Mouse (Mus musculus) hindbrain, embryonic 16.5 days (tissue): ENCODE data around the gene Fign. TPM values are rescaled to one million over a fixed set of nuclear protein-coding genes. Genes with fewer than 3 reads are reported as not detected.
A peak's percentile ranks its signal among the peaks of the same experiment; 100 is the strongest.

Experiments
- ATAC-seq: fragments of 200-750 bp; cut with Nextera tagmentation; 2 replicates; pipeline ENCODE4 v1.8.0; 2017; ENCODE audit warnings: moderate TSS enrichment, moderate library complexity
- H3K27ac ChIP-seq: fragments of 300-500 bp; sonication (generic); 2 replicates; pipeline ENCODE4 v1.5.1; 2014; ENCODE audit warnings: low read depth, mild to moderate bottlenecking, control low read depth, low read length, moderate library complexity
- H3K27me3 ChIP-seq: fragments of 300-500 bp; sonication (generic); replicated peaks from 2 replicates; pipeline ENCODE4 v1.6.1; 2014; ENCODE audit warnings: low read length; ENCODE audit not compliant: control insufficient read depth, insufficient read depth
- H3K36me3 ChIP-seq: fragments of 300-500 bp; sonication (generic); 2 replicates; pipeline ENCODE4 v1.6.1; 2014; ENCODE audit warnings: mild to moderate bottlenecking, low read length, moderate library complexity, mixed read lengths; ENCODE audit not compliant: control insufficient read depth, insufficient read depth
- H3K4me1 ChIP-seq: fragments of 300-500 bp; sonication (generic); 2 replicates; pipeline ENCODE4 v1.6.1; 2014; ENCODE audit warnings: low read depth, low read length; ENCODE audit not compliant: control insufficient read depth, insufficient read depth
- H3K4me2 ChIP-seq: fragments of 300-500 bp; sonication (generic); 2 replicates; pipeline ENCODE4 v1.6.1; 2014; ENCODE audit warnings: mild to moderate bottlenecking, low read length, control low read depth, moderate library complexity
- H3K4me3 ChIP-seq: fragments of 300-500 bp; sonication (generic); 2 replicates; pipeline ENCODE4 v1.5.1; 2014; ENCODE audit warnings: mild to moderate bottlenecking, low read length, control low read depth, moderate library complexity
- H3K9ac ChIP-seq: fragments of 300-500 bp; sonication (generic); 2 replicates; pipeline ENCODE4 v1.6.1; 2014; ENCODE audit warnings: low read depth, mild to moderate bottlenecking, control low read depth, low read length, moderate library complexity
- H3K9me3 ChIP-seq: fragments of 300-500 bp; sonication (generic); 2 replicates; pipeline ENCODE4 v1.6.1; 2014; ENCODE audit warnings: mild to moderate bottlenecking, low read length, moderate library complexity; ENCODE audit not compliant: control insufficient read depth
- WGBS: fragments of 180-500 bp; shearing (Covaris S2); extraction: QIAGEN DNeasy Blood & Tissue Kit; methylation state at CpG from one replicate; pipeline ENCODE4 v1.1.7; 2014; 5-methylcytosine and 5-hydroxymethylcytosine counted together
- polyA plus RNA-seq: library from polyadenylated mRNA; unstranded; fragments of >200 nt; fragmentation: Nextera tagmentation; extraction: Ambion mirVana; gene quantifications from 2 replicates; pipeline ENCODE4 v1.2.1, GENCODE M21; 2015

The Fign gene
- polyA plus RNA-seq = 8.4 and 11.8 TPM in 2 replicates

DNA sequence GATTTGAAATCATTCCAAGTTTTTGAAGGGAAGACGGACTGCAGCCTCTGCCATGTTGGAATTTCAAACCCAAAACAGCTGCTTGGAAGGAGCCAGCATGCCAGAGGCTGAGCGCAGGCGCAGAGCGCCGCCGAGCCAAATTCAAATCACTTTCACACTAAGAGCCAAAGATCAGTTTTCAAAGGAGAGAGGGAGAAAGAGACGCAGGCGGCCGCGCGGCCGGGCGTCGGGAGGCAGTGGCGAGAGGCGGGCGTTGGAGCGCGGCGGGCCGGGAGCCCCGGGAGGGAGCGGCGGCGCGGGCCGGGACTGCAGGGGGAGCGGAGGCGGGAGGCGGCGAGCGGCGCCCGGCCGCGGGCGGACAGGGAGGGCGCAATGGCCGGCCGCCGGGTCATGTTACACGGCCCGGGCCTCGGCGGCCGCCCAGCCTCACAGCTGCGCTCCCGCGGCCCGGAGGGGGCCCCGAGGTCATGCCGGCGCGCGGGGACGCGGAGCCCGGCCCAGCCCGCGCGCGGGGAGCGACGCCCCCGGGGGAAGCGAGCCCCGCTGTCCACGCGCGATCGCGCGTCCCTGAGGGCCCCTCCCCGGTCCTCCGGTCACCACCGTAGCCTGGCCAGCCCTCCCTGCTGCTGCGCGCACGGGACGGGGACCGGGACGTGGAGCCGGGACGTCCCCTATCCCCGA, at the start of gene Fign:
TSS of gene Fign (minus strand) at position 102 of the 681 bp plus-strand sequence.
- H3K9me3 ChIP-seq = no peaks in the 10 kb centered on the region
- 0 out of 2 replicates have a peak, but pooled peaks cover 2% of the 10 kb centered on the region for H3K4me1 ChIP-seq
- H3K27me3 ChIP-seq = no peaks in the 10 kb centered on the region
- H3K4me2 ChIP-seq = peak within 1 kb of the TSS; percentile 70
- no peaks in the 10 kb centered on the region for H3K36me3 ChIP-seq
- peak within 1 kb of the TSS; percentile 91 for H3K27ac ChIP-seq
- peak within 1 kb of the TSS; percentile 80 for H3K4me3 ChIP-seq
- WGBS = under 1% methylated on average over 59 of the region's 85 CpGs
- peak; percentile 84 for ATAC-seq
- H3K9ac ChIP-seq = peak within 1 kb of the TSS; percentile 84

DNA sequence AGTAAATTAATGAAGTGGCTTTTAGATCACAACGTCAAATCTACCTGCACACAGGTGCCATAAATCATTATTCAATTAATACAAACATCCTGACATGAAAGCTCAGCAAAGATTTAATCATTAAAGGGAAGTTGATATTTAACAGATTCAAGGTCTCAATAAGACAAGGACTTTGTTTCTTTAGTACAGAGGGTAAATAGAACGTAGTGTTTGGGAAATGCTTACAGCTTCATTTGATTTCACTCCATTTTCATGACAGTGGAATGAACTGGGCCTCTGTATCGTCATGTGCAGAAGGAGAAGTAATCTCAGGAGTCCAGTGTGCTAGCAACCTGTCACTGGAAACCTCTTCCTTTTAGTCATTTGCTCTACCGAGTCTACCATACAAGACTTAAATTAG, 35.8 kb upstream of the Fign start:
- Histone ChIP-seq H3K4me3 (no peak overlapping the region), H3K4me2 (no peak overlapping the region), H3K27me3 (no peaks in the 10 kb centered on the region), H3K27ac (no peak overlapping the region), H3K36me3 (no peaks in the 10 kb centered on the region), H3K9ac (no peak overlapping the region), H3K4me1 (no peaks in the 10 kb centered on the region), H3K9me3 (no peaks in the 10 kb centered on the region)
- WGBS = 75% methylated on average over 4 of the region's 4 CpGs
- no peak for ATAC-seq

GRCm38 (mm10) chr2:64120495-64120894, 22.7 kb upstream of the Fign start:
- Histone ChIP-seq H3K27ac (no peak overlapping the region), H3K4me3 (no peak overlapping the region), H3K9ac (no peak overlapping the region), H3K27me3 (no peaks in the 10 kb centered on the region), H3K36me3 (no peaks in the 10 kb centered on the region), H3K9me3 (no peaks in the 10 kb centered on the region), H3K4me1 (no peaks in the 10 kb centered on the region), H3K4me2 (no peak overlapping the region)
- no peak for ATAC-seq
- 87% methylated on average over 5 of the region's 5 CpGs for WGBS

DNA sequence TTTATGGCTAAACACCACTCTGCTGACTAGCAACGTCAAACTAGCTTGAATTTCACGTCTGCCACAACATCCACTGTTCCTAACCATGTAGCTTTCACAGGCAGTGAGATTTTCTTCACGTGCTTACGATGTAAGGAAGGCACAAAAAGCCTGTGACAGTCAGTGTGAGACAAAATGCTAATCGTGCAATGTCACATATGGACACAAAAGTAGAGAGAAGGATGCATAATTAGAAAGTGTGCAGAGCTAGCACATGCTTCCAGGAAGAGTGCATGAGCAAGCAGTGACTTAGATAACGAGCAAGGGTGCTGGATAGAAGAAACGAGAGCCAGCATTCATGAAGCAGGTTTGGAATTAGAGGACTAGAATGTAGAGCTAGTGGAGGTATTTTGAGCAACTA, 18.8 kb upstream of the Fign start:
- Histone ChIP-seq H3K27me3 (no peaks in the 10 kb centered on the region), H3K9me3 (no peaks in the 10 kb centered on the region), H3K4me2 (no peak overlapping the region), H3K9ac (no peak overlapping the region), H3K4me1 (no peaks in the 10 kb centered on the region), H3K4me3 (no peak overlapping the region), H3K36me3 (no peaks in the 10 kb centered on the region), H3K27ac (no peak overlapping the region)
- 69% methylated on average over 7 of the region's 7 CpGs for WGBS
- no peak for ATAC-seq

DNA sequence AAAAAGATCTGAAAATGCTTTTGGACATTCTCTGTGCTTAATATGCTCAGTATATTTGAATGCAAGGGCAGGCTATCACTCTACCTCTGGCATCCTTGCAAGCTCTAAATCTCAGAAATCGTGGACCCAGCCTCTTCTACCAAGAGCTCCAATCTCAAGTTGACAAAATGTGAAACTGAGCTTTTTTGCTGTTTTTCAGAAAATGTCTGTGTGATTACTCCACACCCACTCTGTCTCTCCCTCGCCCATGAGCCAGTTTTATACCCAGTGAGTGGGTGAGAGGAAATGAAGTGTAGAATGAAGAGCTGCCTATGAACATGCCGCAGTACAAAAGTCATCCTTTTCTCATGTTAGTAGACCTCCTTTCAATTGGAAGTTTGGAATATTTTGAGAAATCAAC, 13.3 kb upstream of the Fign start:
- no peak overlapping the region for H3K4me2 ChIP-seq
- H3K36me3 ChIP-seq = no peaks in the 10 kb centered on the region
- no peaks in the 10 kb centered on the region for H3K9me3 ChIP-seq
- no peaks in the 10 kb centered on the region for H3K27me3 ChIP-seq
- ATAC-seq = no peak
- no peak overlapping the region for H3K9ac ChIP-seq
- no peaks in the 10 kb centered on the region for H3K4me1 ChIP-seq
- 93% methylated on average over 3 of the region's 3 CpGs for WGBS
- H3K4me3 ChIP-seq = no peak overlapping the region
- no peak overlapping the region for H3K27ac ChIP-seq

- Histone ChIP-seq H3K27me3 (no peaks in the 10 kb centered on the region), H3K4me3 (no peak overlapping the region), H3K9ac (no peak overlapping the region), H3K4me1 (no peaks in the 10 kb centered on the region), H3K4me2 (no peak overlapping the region), H3K27ac (no peak overlapping the region), H3K9me3 (no peaks in the 10 kb centered on the region), H3K36me3 (no peaks in the 10 kb centered on the region)
- ATAC-seq = 0 out of 2 replicates have a peak, but pooled peaks have one; percentile 34
- 72% methylated on average over 4 of the region's 4 CpGs for WGBS
Observed at GRCm38 (mm10) chr2:64109860-64110259, 12.0 kb upstream of the Fign start.

DNA sequence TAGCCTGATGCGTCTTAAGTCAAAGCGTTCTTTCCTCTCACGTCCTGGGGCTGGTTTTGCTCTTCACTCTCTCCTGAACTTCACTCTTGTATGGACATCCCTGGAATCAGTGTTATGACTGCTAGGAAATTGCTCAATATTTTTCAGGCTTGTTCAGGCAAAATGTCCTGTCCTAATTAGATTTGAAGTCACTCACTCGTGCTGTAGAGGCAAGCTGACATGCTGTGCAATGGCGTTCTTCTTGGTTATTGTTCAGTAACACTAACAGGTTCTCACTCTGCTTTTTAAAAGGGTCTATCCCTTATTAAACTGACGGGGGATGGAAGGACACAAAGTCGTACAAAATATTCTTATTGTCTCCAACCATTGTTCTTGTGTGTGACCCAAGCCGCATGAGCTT, 10.2 kb upstream of the Fign start:
- H3K4me1 ChIP-seq = no peaks in the 10 kb centered on the region
- WGBS = 63% methylated on average over 8 of the region's 8 CpGs
- no peak overlapping the region for H3K9ac ChIP-seq
- no peaks in the 10 kb centered on the region for H3K9me3 ChIP-seq
- no peak overlapping the region for H3K27ac ChIP-seq
- H3K27me3 ChIP-seq = no peaks in the 10 kb centered on the region
- H3K4me2 ChIP-seq = no peak overlapping the region
- H3K36me3 ChIP-seq = no peaks in the 10 kb centered on the region
- ATAC-seq = no peak
- no peak overlapping the region for H3K4me3 ChIP-seq

DNA sequence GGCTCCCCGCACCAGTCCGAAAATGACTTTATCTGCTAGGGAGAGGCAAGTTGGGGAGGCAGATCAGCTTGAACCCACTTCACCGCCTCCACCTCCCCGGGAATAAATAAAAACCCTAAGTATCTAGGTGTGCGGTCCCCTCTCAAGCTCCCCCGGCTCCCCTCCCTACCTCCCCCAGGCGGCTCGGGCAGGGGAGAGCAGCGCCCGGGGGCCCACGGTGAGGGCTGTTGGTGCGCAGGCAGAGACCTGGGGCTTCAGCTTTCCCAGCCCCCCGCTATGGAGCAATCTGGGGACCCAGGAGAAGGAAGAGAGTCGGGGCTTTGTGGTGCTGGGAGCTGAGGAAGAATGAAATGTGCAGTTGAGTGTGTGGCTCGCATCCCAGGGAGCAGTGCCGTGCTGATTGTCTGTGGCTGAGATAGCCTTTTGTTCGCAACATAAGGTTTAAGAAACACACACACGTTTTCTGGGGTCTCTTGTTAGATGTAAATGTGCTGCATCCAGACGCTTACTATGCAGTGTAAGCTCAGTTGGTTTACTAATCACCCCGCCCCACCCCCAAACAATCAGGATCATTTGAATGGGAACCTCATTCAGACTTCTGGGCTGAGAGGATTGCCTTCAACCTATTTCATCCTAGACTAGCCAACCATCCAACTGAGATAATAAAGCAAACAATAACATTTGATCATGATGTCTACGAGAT, 931 bp upstream of the Fign start:
- 0 out of 2 replicates have a peak, but pooled peaks cover 2% of the 10 kb centered on the region for H3K4me1 ChIP-seq
- H3K9ac ChIP-seq = peak overlapping the region; percentile 84
- no peaks in the 10 kb centered on the region for H3K9me3 ChIP-seq
- H3K4me2 ChIP-seq = peak overlapping the region; percentile 70
- no peaks in the 10 kb centered on the region for H3K36me3 ChIP-seq
- WGBS = 4% methylated on average over 21 of the region's 21 CpGs
- H3K4me3 ChIP-seq = peak overlapping the region; percentile 80
- no peaks in the 10 kb centered on the region for H3K27me3 ChIP-seq
- H3K27ac ChIP-seq = peak overlapping the region; percentile 91
- ATAC-seq = peak; percentile 81

- Histone ChIP-seq H3K4me3 (peak overlapping the region; percentile 80), H3K4me2 (peak overlapping the region; percentile 70), H3K9me3 (no peaks in the 10 kb centered on the region), H3K4me1 (0 out of 2 replicates have a peak, but pooled peaks cover 2% of the 10 kb centered on the region), H3K9ac (peak overlapping the region; percentile 84), H3K27ac (peak overlapping the region; percentile 23; the same call in 1 of the 2 replicates), H3K27me3 (no peaks in the 10 kb centered on the region), H3K36me3 (no peaks in the 10 kb centered on the region)
- under 1% methylated on average over 12 of the region's 12 CpGs for WGBS
- no peak for ATAC-seq
Observed at GRCm38 (mm10) chr2:64096721-64097411, 972 bp downstream of the Fign start.
